Mouse (Mus musculus) liver, adult 2 months (tissue): ENCODE data around the gene Nek8.
"Not testable (repeated sequence)": the region's sequence is repeated elsewhere in the genome, so short reads cannot be mapped to it uniquely, and the experiment has no call there.

Experiments
- CTCF ChIP-seq: fragments of 200-500 bp; IDR thresholded peaks from 2 replicates; pipeline ENCODE4 v1.5.1; 2011; ENCODE audit warnings: low read depth, low read length, control low read depth
- POLR2A ChIP-seq: fragments of 200-500 bp; IDR thresholded peaks from 2 replicates; pipeline ENCODE4 v1.6.1; 2011; ENCODE audit warnings: low read length, control low read depth; ENCODE audit not compliant: insufficient read depth; ENCODE audit errors: extremely low read depth

DNA sequence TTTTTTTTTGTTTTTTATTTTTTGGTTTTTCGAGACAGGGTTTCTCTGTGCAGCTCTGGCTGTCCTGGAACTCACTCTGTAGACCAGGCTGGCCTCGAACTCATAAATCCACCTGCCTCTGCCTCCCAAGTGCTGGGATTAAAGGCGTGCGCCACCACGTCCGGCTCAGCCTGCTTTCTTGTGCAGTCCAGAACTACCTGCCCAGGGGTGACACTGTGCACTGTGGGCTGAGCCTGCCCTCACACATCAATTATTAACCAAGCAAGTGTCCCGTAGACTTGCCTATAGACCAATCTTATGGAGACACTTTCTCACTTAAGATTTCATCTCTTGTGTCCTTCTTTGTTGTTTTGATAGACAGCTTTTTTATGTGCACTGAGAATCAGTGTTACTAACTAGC lies 41.2 kb downstream of the Nek8 start:
- TF ChIP-seq CTCF, POLR2A: not testable (repeated sequence)
